Mouse (Mus musculus) hindbrain, embryonic 16.5 days (tissue): ENCODE measurements around the gene Hoxb6. TPM values are rescaled to one million over a fixed set of nuclear protein-coding genes. Genes with fewer than 3 reads are reported as not detected.

Experiments used
- ATAC-seq: fragments of 200-750 bp; cut with Nextera tagmentation; 2 replicates; pipeline ENCODE4 v1.8.0; 2017; ENCODE audit warnings: moderate TSS enrichment, moderate library complexity
- H3K27ac ChIP-seq: fragments of 300-500 bp; sonication (generic); 2 replicates; pipeline ENCODE4 v1.5.1; 2014; ENCODE audit warnings: low read depth, mild to moderate bottlenecking, control low read depth, low read length, moderate library complexity
- H3K27me3 ChIP-seq: fragments of 300-500 bp; sonication (generic); replicated peaks from 2 replicates; pipeline ENCODE4 v1.6.1; 2014; ENCODE audit warnings: low read length; ENCODE audit not compliant: control insufficient read depth, insufficient read depth
- H3K36me3 ChIP-seq: fragments of 300-500 bp; sonication (generic); 2 replicates; pipeline ENCODE4 v1.6.1; 2014; ENCODE audit warnings: mild to moderate bottlenecking, low read length, moderate library complexity, mixed read lengths; ENCODE audit not compliant: control insufficient read depth, insufficient read depth
- H3K4me1 ChIP-seq: fragments of 300-500 bp; sonication (generic); 2 replicates; pipeline ENCODE4 v1.6.1; 2014; ENCODE audit warnings: low read depth, low read length; ENCODE audit not compliant: control insufficient read depth, insufficient read depth
- H3K4me2 ChIP-seq: fragments of 300-500 bp; sonication (generic); 2 replicates; pipeline ENCODE4 v1.6.1; 2014; ENCODE audit warnings: mild to moderate bottlenecking, low read length, control low read depth, moderate library complexity
- H3K4me3 ChIP-seq: fragments of 300-500 bp; sonication (generic); 2 replicates; pipeline ENCODE4 v1.5.1; 2014; ENCODE audit warnings: mild to moderate bottlenecking, low read length, control low read depth, moderate library complexity
- H3K9ac ChIP-seq: fragments of 300-500 bp; sonication (generic); 2 replicates; pipeline ENCODE4 v1.6.1; 2014; ENCODE audit warnings: low read depth, mild to moderate bottlenecking, control low read depth, low read length, moderate library complexity
- H3K9me3 ChIP-seq: fragments of 300-500 bp; sonication (generic); 2 replicates; pipeline ENCODE4 v1.6.1; 2014; ENCODE audit warnings: mild to moderate bottlenecking, low read length, moderate library complexity; ENCODE audit not compliant: control insufficient read depth
- WGBS: fragments of 180-500 bp; shearing (Covaris S2); extraction: QIAGEN DNeasy Blood & Tissue Kit; methylation state at CpG from one replicate; pipeline ENCODE4 v1.1.7; 2014; 5-methylcytosine and 5-hydroxymethylcytosine counted together
- polyA plus RNA-seq: library from polyadenylated mRNA; unstranded; fragments of >200 nt; fragmentation: Nextera tagmentation; extraction: Ambion mirVana; gene quantifications from 2 replicates; pipeline ENCODE4 v1.2.1, GENCODE M21; 2015

Hoxb6 gene
- polyA plus RNA-seq, 1 experiment from 2014 or later, result 53.3 TPM

GRCm38 (mm10) chr11:96267021-96267920, 25.0 kb upstream of the Hoxb6 start:
- 14% methylated on average over 7 of the region's 7 CpGs for WGBS
- Histone ChIP-seq H3K4me3 (no peak overlapping the region), H3K36me3 (no peaks in the 10 kb centered on the region), H3K4me1 (peaks cover 4% of the 10 kb centered on the region; the same call in 1 of the 2 replicates), H3K9me3 (no peaks in the 10 kb centered on the region), H3K27ac (no peak overlapping the region), H3K27me3 (peaks cover 78% of the 10 kb centered on the region), H3K4me2 (no peak overlapping the region), H3K9ac (no peak overlapping the region)
- ATAC-seq, result no peak

- H3K9me3 ChIP-seq, result no peaks in the 10 kb centered on the region
- no peak for ATAC-seq
- H3K4me2 ChIP-seq, result no peak overlapping the region
- WGBS, result 7% methylated on average over 1 of the region's 1 CpGs
- peaks cover 75% of the 10 kb centered on the region for H3K27me3 ChIP-seq
- peaks cover 7% of the 10 kb centered on the region; the same call in 1 of the 2 replicates for H3K4me1 ChIP-seq
- H3K9ac ChIP-seq, result no peak overlapping the region
- no peak overlapping the region for H3K4me3 ChIP-seq
- H3K36me3 ChIP-seq, result no peaks in the 10 kb centered on the region
- no peak overlapping the region for H3K27ac ChIP-seq
These were observed 24.1 kb upstream of the Hoxb6 start for GRCm38 (mm10) chr11:96268031-96268745.

DNA sequence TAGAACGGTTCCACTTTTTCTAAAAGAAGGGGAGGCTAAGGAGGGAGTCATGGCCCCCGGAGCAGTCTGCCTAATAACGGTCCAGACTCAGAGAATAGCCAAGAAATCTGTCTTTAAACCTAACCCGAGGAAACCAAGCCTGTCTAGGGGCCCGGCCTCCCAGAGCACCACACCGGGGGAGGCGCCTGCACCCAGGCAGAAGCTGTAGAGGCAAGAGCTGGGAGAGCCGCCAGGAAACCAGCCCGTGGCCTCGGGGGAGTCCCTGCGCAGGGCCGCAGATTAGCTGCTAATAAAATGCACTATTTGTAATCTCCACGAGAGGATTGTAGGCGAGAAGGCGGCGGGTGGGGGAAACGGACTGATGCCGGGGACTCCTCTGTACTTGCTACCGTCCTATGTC, 22.4 kb upstream of the Hoxb6 start:
- Histone ChIP-seq H3K9me3 (no peaks in the 10 kb centered on the region), H3K4me2 (no peak overlapping the region; the same call in 1 of the 2 replicates), H3K27me3 (peaks cover 76% of the 10 kb centered on the region), H3K9ac (no peak overlapping the region), H3K4me3 (no peak overlapping the region), H3K4me1 (peaks cover 7% of the 10 kb centered on the region; the same call in 1 of the 2 replicates), H3K27ac (no peak overlapping the region), H3K36me3 (no peaks in the 10 kb centered on the region)
- no peak for ATAC-seq
- WGBS, result under 1% methylated on average over 19 of the region's 19 CpGs

DNA sequence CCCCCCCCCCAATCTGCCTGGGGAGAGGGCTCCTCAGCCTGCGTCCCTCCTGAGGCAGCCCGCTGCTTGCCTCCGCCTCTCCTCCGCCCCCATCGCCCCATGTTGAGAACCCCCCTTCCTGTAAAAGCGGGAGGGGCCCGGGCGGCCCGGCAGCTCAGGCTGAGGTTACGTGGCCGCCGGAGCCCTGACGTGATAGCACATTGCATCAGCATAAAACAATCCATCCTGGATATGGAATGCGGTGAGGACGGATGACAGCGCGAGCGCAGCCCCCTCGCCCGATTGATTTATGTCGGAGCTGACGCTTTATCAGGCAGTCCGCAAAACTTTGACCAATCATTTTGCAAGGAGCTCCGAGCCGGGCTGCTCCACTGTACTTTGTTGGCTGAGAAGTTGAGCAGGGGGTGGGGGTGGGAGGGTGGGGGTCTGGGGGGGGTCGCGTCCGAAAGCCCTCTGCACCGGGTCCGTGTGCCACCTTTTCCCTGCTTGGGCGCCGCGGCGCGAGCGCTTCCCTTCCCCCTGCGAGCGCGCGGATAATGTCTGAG, 21.2 kb upstream of the Hoxb6 start, which contains the start of gene Hoxb9:
Gene Hoxb9 (plus strand): TSS at position 462 of the 545 bp plus-strand sequence.
- WGBS, result 1% methylated on average over 36 of the region's 40 CpGs
- Histone ChIP-seq H3K9me3 (no peaks in the 10 kb centered on the region), H3K27me3 (peaks cover 77% of the 10 kb centered on the region), H3K27ac (no peak within 1 kb of the TSS), H3K9ac (peak within 1 kb of the TSS; percentile 27), H3K36me3 (no peaks in the 10 kb centered on the region), H3K4me2 (peak within 1 kb of the TSS; percentile 48), H3K4me1 (peaks cover 7% of the 10 kb centered on the region; the same call in 1 of the 2 replicates), H3K4me3 (peak within 1 kb of the TSS; percentile 28)
- no peak for ATAC-seq

GRCm38 (mm10) chr11:96271541-96272011, 20.7 kb upstream of the Hoxb6 start:
- Histone ChIP-seq H3K4me3 (peak overlapping the region; percentile 28), H3K9me3 (no peaks in the 10 kb centered on the region), H3K4me2 (peak overlapping the region; percentile 48), H3K27me3 (peaks cover 76% of the 10 kb centered on the region), H3K36me3 (no peaks in the 10 kb centered on the region), H3K4me1 (peaks cover 7% of the 10 kb centered on the region; the same call in 1 of the 2 replicates), H3K9ac (peak overlapping the region; percentile 7; the same call in 1 of the 2 replicates), H3K27ac (no peak overlapping the region)
- no peak for ATAC-seq
- under 1% methylated on average over 52 of the region's 52 CpGs for WGBS

GRCm38 (mm10) chr11:96272024-96272921, 20.0 kb upstream of the Hoxb6 start:
- Histone ChIP-seq H3K9ac (peak overlapping the region; percentile 27), H3K9me3 (no peaks in the 10 kb centered on the region), H3K27me3 (peaks cover 75% of the 10 kb centered on the region), H3K4me2 (peak overlapping the region; percentile 48), H3K27ac (no peak overlapping the region), H3K36me3 (no peaks in the 10 kb centered on the region), H3K4me1 (peaks cover 7% of the 10 kb centered on the region; the same call in 1 of the 2 replicates), H3K4me3 (peak overlapping the region; percentile 28)
- under 1% methylated on average over 58 of the region's 58 CpGs for WGBS
- peak; percentile 69 for ATAC-seq

DNA sequence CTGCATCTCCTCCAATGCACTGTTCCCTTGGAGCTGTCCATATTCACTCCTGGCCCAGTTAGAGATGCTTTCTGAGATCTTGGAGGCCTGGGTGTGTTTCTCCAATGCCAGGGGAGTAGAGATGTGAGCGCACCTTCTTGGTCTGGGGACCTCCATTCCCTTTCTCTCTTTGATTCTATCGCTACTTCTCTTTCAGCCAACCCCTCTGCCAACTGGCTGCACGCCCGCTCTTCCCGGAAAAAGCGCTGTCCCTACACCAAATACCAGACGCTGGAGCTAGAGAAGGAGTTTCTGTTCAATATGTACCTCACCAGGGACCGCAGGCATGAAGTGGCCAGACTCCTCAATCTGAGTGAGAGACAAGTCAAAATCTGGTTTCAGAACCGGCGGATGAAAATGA, 17.8 kb upstream of the Hoxb6 start:
- H3K36me3 ChIP-seq, result no peaks in the 10 kb centered on the region
- WGBS, result 6% methylated on average over 10 of the region's 10 CpGs
- H3K27me3 ChIP-seq, result peaks cover 70% of the 10 kb centered on the region
- H3K4me1 ChIP-seq, result peaks cover 7% of the 10 kb centered on the region; the same call in 1 of the 2 replicates
- no peak overlapping the region for H3K4me2 ChIP-seq
- H3K27ac ChIP-seq, result no peak overlapping the region
- no peak for ATAC-seq
- H3K9me3 ChIP-seq, result no peaks in the 10 kb centered on the region
- H3K4me3 ChIP-seq, result no peak overlapping the region
- no peak overlapping the region for H3K9ac ChIP-seq

- peaks cover 76% of the 10 kb centered on the region for H3K27me3 ChIP-seq
- no peak overlapping the region for H3K4me3 ChIP-seq
- no peak for ATAC-seq
- no peak overlapping the region for H3K4me2 ChIP-seq
- 10% methylated on average over 4 of the region's 4 CpGs for WGBS
- H3K36me3 ChIP-seq, result no peaks in the 10 kb centered on the region
- no peak overlapping the region for H3K9ac ChIP-seq
- H3K27ac ChIP-seq, result no peak overlapping the region
- H3K9me3 ChIP-seq, result no peaks in the 10 kb centered on the region
- peaks cover 7% of the 10 kb centered on the region; the same call in 1 of the 2 replicates for H3K4me1 ChIP-seq
These were observed 16.4 kb upstream of the Hoxb6 start for GRCm38 (mm10) chr11:96275896-96276295.
